Mouse (Mus musculus) left cerebral cortex, adult 2 months (tissue): ENCODE results near the gene Zcwpw1. TPM values are rescaled to one million over a fixed set of nuclear protein-coding genes. Genes with fewer than 3 reads are reported as not detected.

Experiments used
- DNase-seq, 2 experiments: peaks; one replicate each; pipeline ENCODE4 v3.0.0; 2021 to 2022; ENCODE audit warnings: low spot score in 2 of 2, mixed read lengths in 1 of 2; ENCODE audit errors: extremely low spot score in 1 of 2
- H3K27ac ChIP-seq: fragments of 200-600 bp; 2 replicates; pipeline ENCODE4 v1.8.1; 2022
- H3K4me3 ChIP-seq: fragments of 200-600 bp; 2 replicates; pipeline ENCODE4 v1.8.1; 2022
- CTCF ChIP-seq: fragments of 200-600 bp; IDR thresholded peaks from 2 replicates; pipeline ENCODE4 v1.8.1; 2022; ENCODE audit warnings: antibody characterized with exemption, mild to moderate bottlenecking, moderate library complexity
- intact Hi-C: fragments of 180-260 bp; cut with DNase I; formaldehyde crosslinking; loops from one replicate; pipeline ENCODE4 v1.15.1; 2025
- long read RNA-seq, 2 experiments: library from polyadenylated mRNA; stranded (forward); transcript quantifications; one replicate each; pipeline ENCODE4 v2.0.0; 2021; ENCODE audit warnings: borderline mapping rate in 2 of 2
- total RNA-seq, 2 experiments: library from RNA; stranded (reverse); gene quantifications; 2 replicates each; pipeline ENCODE4 v1.2.3; 2021

Zcwpw1 gene
- total RNA-seq: 1 to 10 TPM; 5.7 to 8.2 TPM
- long read RNA-seq, experiment 1, partial matches to known transcripts: 1 of 6 reads
- long read RNA-seq, experiment 1, other reads (novel, unspliced or antisense): 3 of 6 reads
- long read RNA-seq, experiment 2, partial matches to known transcripts: 2 of 7 reads
- long read RNA-seq, experiment 2, other reads (novel, unspliced or antisense): 5 of 7 reads

DNA sequence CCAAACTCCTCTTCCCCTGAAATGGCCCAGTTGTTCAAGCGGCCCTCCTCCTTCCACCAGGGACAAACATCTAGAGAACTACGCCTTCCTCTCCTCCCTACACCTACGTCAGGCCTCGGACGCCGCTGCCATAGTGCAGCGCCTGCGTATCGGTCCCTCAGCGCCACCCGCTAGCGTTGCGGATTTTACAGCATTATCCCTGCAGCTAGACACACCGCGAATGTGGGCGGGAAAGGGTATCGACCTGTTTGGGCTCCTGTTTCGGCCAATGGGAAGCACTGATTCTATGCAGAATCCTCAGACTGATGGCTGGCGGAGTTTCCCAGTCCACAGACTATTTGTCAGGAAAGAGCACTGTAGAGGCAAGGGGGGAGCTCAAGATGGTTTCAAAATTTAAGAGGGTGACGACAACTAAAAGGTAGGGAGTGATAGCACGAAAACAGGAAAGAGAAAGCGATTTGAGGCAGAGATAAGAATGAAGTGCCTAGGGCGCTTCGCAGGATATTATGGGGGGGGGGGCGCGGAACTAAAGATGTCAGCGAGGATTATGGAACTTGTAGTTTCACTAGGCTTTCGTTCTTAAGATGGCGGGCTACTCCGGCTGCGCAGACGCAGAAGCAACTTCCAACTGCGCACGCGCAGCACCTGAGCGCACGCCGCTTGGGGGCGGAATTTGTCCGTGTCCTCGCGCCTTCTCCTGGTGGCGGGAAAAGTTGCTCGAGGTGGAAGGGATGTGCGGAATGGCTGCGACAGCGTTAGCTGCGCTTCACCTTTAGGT, at the start of gene Zcwpw1, which contains the start of gene Mepce:
Zcwpw1 (plus strand) TSS at position 648 of the 778 bp plus-strand sequence.
Mepce (minus strand) TSS at position 505 of the 778 bp plus-strand sequence.
- TF ChIP-seq CTCF: peak; percentile 70
- Histone ChIP-seq H3K27ac (peak within 1 kb of the TSS; percentile 98), H3K4me3 (peak within 1 kb of the TSS; percentile 92)
- intact Hi-C loops: loop anchor here (1.0 to 10.0 kb wide), 3 partner anchors 91 to 370 kb away; partner anchors contain the start of genes Zfp113 and Zscan21
- peak; percentile 96 to 97 for DNase-seq

DNA sequence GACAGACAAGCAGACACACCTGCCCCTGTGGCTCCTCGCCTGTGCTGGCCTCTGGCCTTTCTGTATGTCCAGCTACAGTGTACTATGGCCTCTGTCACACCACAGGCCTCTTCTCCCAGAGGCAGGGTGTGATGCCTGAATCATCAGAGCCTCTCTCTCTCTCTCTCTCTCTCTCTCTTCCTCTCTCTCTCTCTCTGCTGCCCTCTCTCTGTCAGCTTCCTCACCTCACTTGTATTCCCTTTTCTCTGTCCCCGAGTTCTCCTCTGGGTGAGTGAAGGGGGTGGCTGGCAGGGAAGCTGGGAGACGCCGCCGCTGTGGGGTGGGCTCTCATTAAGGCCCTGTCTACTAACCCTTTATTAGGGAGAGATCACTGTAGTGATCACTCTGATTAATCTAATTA, 49.1 kb upstream of the Zcwpw1 start:
- intact Hi-C loops: no loop called here
- Histone ChIP-seq H3K27ac (0 out of 2 replicates have a peak overlapping the region, but pooled peaks have one; percentile 36), H3K4me3 (peak overlapping the region; percentile 19; the same call in 1 of the 2 replicates)
- DNase-seq: no peak
- peak; percentile 49 for TF ChIP-seq CTCF

DNA sequence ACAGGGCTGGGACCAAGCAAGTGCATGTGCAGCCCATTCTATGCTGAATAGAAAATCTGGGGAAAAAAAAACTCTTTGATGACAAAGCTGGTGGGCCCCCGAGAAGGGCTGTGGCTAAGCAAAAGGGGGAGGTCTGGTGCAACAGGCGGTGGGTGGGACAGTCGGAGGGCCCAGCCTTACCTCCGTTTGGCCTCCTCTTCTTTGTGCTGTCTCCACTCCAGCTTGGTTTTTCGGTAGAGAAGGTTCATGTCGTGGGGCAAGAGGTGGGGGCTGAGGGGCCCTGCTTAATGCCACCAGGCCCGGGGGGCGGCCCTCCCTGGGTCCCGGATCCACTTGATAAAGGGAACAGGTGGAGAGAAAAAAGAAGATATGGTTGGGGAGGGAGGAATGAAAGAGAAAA, 48.1 kb upstream of the Zcwpw1 start:
- intact Hi-C loops: no loop called here

DNA sequence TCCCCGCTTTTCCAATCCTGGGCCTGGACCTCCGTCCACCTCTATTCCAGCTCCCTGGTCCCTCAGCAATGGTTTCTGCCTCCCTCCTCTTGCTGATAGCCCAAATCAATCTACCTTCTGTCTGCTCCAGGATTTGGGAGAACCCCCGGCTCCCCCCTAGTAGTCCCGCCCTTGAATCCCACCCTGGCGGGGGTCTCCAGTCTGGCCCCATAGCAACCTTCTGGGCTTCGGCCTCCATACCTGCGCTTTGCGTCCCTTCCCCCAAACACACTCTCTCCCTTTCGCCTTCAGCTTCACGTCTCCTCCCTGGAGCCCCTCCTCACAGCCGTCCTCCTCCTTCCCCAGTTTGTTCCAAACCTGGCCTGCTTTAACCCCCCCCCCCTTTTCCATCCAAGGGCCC, 47.1 kb upstream of the Zcwpw1 start:
- intact Hi-C loops: loop anchor here (2.0 kb wide), 1 partner anchor 58 kb away; no protein-coding TSS in a partner anchor
- no peak for DNase-seq
- no peak for TF ChIP-seq CTCF
- peak overlapping the region; percentile 52 for H3K4me3 ChIP-seq
- H3K27ac ChIP-seq: peak overlapping the region; percentile 94

More for the DNA sequence above, 48.1 kb upstream of the Zcwpw1 start:
- Histone ChIP-seq H3K4me3 (peak overlapping the region; percentile 52), H3K27ac (no peak overlapping the region; the same call in 1 of the 2 replicates)
- no peak for TF ChIP-seq CTCF
- DNase-seq: no peak

DNA sequence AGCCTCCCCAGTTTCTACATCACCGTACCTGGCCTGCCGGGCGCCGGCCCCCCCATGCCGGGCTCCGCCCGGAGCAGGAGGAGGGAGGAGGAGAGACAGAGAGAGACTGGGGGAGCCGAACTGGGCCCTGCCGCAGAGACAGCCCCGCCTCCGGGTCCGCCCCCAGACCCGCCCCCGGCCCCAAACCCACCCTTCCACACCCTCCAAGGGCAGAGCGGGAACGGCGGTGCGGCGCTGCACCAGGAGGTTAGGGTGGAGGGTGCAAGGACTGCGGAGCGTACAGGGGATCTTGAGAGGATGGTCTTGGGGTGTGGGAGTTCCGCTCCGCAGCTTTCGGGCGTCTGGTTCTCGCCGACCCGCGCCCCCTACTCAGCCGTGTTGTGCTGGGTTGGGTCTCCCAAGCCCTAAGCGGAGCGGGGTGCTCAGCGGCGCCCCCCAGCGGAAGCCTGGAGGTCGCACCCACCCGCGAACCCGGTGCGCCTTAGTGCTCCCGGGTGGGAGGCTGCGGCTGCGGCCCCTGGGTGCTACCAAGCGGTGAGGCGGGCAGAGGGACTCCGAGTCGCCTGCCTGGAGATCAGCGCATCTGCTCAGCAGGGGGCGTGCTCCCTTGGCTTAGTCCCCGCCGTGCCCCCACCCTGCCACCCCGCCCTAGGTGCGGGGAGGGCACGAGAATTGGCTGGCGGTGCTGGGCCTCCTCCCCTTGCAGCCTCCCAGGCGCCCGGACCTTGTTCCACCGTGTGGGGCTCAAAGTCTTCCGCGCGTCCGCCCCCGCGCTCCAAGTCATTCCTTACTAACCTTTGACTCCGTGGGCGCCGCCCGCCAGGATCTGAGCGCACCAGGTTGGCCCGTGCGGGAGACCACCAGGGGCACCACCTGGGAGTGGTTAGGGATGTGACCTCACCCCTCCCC, 46.3 kb upstream of the Zcwpw1 start, which contains the start of gene Nyap1:
Nyap1 (minus strand) TSS at position 585 of the 909 bp plus-strand sequence.
- DNase-seq: peak; percentile 83 to 87
- Histone ChIP-seq H3K4me3 (peak within 1 kb of the TSS; percentile 52), H3K27ac (peak within 1 kb of the TSS; percentile 94)
- intact Hi-C loops: loop anchor here (2.0 kb wide), 1 partner anchor 58 kb away; no protein-coding TSS in a partner anchor
- peak; percentile 92 for TF ChIP-seq CTCF

DNA sequence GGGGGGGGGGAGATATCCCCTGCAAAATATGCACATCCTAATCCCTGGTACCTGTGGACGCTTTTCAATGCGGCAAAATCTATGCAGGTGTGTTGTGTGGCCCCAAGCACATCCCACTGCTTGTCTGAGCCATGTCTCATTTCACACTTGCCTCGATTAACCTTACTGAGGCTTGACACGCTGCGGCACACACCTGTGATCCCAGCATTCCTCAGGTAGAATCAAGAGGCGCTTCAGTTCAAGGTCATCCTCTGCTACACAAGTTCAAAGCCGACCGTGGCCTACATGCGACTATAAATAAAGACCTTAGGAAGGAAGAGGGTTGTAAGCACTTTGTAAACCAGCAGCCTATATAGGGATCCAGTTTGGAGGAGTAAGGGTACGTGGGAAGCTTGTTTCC, 45.5 kb upstream of the Zcwpw1 start:
- no peak overlapping the region; the same call in 1 of the 2 replicates for H3K27ac ChIP-seq
- no peak overlapping the region; the same call in 1 of the 2 replicates for H3K4me3 ChIP-seq
- DNase-seq: no peak
- no peak for TF ChIP-seq CTCF
- intact Hi-C loops: no loop called here

DNA sequence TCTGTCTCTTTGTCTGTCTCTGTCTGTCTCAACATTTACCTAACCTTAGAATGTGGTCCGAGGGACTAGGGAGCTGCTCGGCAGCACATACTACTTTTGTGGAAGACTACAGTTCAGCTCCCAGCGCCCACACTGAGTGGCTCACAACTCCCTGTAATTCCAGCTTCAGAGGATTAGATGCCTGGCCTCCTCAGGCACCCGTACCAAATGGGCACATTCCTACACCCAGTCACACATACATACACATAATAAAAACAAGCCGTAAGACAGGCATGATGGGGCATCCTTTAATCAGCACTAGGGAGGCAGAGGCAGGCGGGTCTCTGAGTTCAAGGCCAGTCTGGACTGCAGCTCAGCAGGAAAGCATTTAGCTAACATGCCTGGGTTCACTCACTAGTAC, 44.8 kb upstream of the Zcwpw1 start:
- Histone ChIP-seq H3K27ac (no peak overlapping the region), H3K4me3 (no peak overlapping the region)
- TF ChIP-seq CTCF: no peak
- no peak for DNase-seq
- intact Hi-C loops: no loop called here

DNA sequence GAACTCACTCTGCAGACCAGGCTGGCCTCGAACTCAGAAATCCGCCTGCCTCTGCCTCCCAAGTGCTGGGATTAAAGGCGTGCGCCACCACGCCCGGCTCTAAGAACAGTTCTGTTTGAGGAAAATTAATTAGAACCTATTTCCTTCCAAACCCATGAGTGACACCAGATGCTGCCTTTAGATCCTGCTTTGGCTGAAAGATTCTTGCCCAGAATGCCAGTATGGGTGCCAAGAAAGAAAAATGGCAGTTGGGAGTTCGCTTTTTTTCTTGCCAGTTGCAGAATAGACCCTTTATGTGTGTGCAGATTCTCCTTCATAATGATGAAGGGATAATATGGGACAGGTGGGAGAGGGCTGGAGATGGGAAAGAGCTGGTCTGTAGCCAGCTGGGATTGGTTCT, 43.4 kb upstream of the Zcwpw1 start:
- DNase-seq: no peak
- TF ChIP-seq CTCF: no peak
- no peak overlapping the region for H3K4me3 ChIP-seq
- intact Hi-C loops: no loop called here
- H3K27ac ChIP-seq: no peak overlapping the region

DNA sequence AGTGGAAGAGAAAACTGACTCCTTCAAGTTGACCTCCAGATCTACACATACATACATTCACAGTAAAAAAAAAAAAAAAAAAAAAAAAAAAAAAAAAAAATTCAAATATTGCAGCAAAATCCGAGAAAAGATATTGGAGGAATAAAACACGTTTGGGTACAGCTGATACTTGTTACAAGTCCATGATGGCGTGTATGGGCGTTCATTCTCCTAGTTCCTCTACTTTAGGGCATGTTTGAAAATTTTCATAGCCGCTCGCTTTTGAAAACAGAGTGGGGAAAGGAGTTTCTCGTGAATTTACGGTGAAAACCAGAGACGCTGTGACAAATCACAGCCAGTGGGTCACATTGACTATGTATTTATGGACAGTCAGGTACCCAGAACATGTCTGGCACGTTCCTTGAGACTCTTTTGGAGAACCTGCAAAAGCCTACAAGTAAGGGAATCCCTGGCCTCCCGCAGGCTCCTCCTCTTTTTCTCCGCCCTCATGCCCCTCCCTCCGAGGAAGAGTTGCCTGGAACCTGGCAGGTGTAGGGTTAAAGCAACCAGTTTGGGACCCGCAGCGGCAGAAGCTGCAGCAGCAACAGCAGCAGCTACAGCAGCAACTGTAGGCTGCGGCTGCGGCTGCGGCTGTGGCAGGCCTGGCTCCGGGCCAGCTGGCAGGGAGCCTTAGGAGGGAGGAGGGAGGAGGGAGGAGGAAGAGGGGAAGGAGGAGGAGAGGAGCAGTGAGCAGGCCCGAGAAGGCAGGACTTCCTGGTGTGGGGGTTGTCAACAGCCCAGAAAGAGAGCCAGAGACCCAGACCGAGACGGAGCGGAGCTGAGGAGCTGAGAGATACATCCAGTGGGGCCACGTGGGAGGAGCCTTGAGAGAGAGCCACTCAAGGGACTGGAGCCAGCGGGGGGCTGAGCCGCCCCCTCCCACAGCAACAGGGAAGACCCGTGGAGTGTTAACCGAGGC, 42.1 kb upstream of the Zcwpw1 start, which contains the start of gene Tsc22d4:
Tsc22d4 (plus strand) TSS at position 517 of the 958 bp plus-strand sequence.
- Histone ChIP-seq H3K4me3 (peak within 1 kb of the TSS; percentile 77), H3K27ac (peak within 1 kb of the TSS; percentile 66)
- intact Hi-C loops: loop anchor here (5.0 kb wide), 2 partner anchors 213 to 233 kb away; partner anchors contain the start of genes Epo and Gnb2
- TF ChIP-seq CTCF: no peak
- peak; percentile 87 to 90 for DNase-seq

DNA sequence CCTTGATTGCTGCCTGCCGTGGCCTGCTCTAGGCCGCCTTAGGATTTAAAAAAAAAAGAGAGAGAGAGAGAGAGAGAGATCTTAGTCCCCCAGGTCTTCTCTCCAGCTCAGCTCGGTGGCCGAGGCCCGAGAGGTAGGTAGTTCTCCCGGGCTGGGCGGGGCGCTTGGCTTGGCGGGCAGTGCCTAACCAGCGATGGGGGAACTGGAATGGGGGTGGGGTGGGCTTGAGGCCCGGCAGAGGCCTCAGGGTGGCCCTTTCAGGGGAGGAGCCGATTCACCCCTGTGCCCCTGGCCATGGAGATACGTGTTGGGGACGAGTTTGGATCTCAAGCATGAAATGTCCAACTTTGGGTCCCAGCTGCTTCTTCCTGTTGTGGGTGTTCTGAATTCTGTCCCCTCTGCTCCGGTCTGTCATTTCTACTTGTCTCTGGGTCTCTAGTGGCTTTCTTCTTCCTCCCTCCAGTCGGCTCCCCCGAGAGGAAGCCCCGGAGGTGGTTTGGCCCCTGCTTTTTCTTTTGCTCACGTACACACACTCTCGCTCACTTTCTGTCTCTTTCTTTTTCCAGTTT, 41.2 kb upstream of the Zcwpw1 start:
- Histone ChIP-seq H3K27ac (peak overlapping the region; percentile 66), H3K4me3 (peak overlapping the region; percentile 77)
- intact Hi-C loops: loop anchor here (5.0 kb wide), 2 partner anchors 214 to 234 kb away; partner anchors contain the start of genes Epo and Gnb2
- peak in 1 of 2 experiments; percentile 46 for DNase-seq
- TF ChIP-seq CTCF: no peak
